Mouse (Mus musculus) thymus, adult 2 months (tissue): Measurements from ENCODE around the gene H6pd.

Source experiments
- CTCF ChIP-seq: fragments of 200-500 bp; IDR thresholded peaks from 2 replicates; pipeline ENCODE4 v1.5.1; 2012; ENCODE audit warnings: mild to moderate bottlenecking, control low read depth, low read length, moderate library complexity, borderline replicate concordance; ENCODE audit not compliant: control insufficient read depth, poor library complexity, insufficient read depth; ENCODE audit errors: extremely low read depth
- POLR2A ChIP-seq: fragments of 200-500 bp; IDR thresholded peaks from 2 replicates; pipeline ENCODE4 v1.6.1; 2012; ENCODE audit warnings: mild to moderate bottlenecking, low read length, control low read depth, moderate library complexity; ENCODE audit not compliant: control insufficient read depth, poor library complexity, insufficient read depth; ENCODE audit errors: extremely low read depth

DNA sequence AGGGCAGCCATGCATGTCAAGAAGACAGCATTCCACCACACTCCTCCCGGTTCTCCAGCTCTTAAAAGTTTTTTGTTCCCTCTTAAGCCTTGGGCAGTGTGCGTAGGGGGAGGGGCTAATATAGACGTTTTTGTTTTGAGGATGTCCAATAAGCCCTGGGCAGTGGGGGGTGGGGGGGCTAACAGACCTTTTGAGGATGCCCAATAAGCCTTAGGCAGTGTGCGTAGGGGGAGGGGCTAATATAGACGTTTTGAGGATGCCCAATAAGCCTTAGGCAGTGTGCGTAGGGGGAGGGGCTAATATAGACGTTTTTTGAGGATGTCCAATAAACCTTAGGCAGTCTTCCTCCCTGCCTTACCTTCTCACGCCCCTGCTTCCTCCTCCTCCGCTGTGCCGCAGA is 49.0 kb downstream of the H6pd start:
- TF ChIP-seq POLR2A (no peak), CTCF (no peak)
